Mouse (Mus musculus): Measurements from ENCODE around the gene Stk39.

Gene Stk39

GRCm38 (mm10) chr2:68471759-68472550 lies at the start of gene Stk39:
Gene Stk39 (minus strand): TSS chr2:68472268.
- peak; percentile 85 for DNase-seq

- DNase-seq, result no peak
These were observed 43.3 kb upstream of the Stk39 start for GRCm38 (mm10) chr2:68515409-68515808.

- no peak for DNase-seq
These were observed 31.1 kb upstream of the Stk39 start for GRCm38 (mm10) chr2:68503202-68503601.

- DNase-seq, result no peak
These were observed 30.7 kb upstream of the Stk39 start for GRCm38 (mm10) chr2:68502734-68503133.

- DNase-seq, result no peak
These were observed 30.2 kb upstream of the Stk39 start for GRCm38 (mm10) chr2:68502236-68502635.

- DNase-seq, result no peak
These were observed 14.2 kb upstream of the Stk39 start for GRCm38 (mm10) chr2:68486275-68486674.

- no peak for DNase-seq
These were observed 13.1 kb upstream of the Stk39 start for GRCm38 (mm10) chr2:68485141-68485540.

GRCm38 (mm10) chr2:68482896-68483295 lies 10.8 kb upstream of the Stk39 start:
- DNase-seq, result no peak

- no peak for DNase-seq
These were observed 7.8 kb upstream of the Stk39 start for GRCm38 (mm10) chr2:68479823-68480222.

- DNase-seq, result no peak
These were observed 853 bp upstream of the Stk39 start for GRCm38 (mm10) chr2:68472921-68473320.

GRCm38 (mm10) chr2:68472551-68472910 lies 463 bp upstream of the Stk39 start:
- no peak for DNase-seq

- DNase-seq, result peak; percentile 65
These were observed 943 bp downstream of the Stk39 start for GRCm38 (mm10) chr2:68470891-68471758.

- no peak for DNase-seq
These were observed 2.6 kb downstream of the Stk39 start for GRCm38 (mm10) chr2:68469491-68469890.

GRCm38 (mm10) chr2:68468698-68469097 lies 3.4 kb downstream of the Stk39 start:
- DNase-seq, result peak; percentile 56

GRCm38 (mm10) chr2:68468259-68468658 lies 3.8 kb downstream of the Stk39 start:
- no peak for DNase-seq

GRCm38 (mm10) chr2:68467085-68467978 lies 4.7 kb downstream of the Stk39 start:
- no peak for DNase-seq

GRCm38 (mm10) chr2:68466124-68467070 lies 5.7 kb downstream of the Stk39 start:
- peak; percentile 74 for DNase-seq

GRCm38 (mm10) chr2:68465266-68466123 lies 6.6 kb downstream of the Stk39 start:
- peak; percentile 26 for DNase-seq

GRCm38 (mm10) chr2:68464456-68464855 lies 7.6 kb downstream of the Stk39 start:
- DNase-seq, result no peak

- DNase-seq, result no peak
These were observed 8.3 kb downstream of the Stk39 start for GRCm38 (mm10) chr2:68463801-68464200.

- DNase-seq, result no peak
These were observed 14.0 kb downstream of the Stk39 start for GRCm38 (mm10) chr2:68458115-68458514.

Measured in lung, postnatal 10 days (tissue).